Mouse (Mus musculus) layer of hippocampus, postnatal 14 days (tissue): ENCODE results near the gene Naa25. TPM values are rescaled to one million over a fixed set of nuclear protein-coding genes. Genes with fewer than 3 reads are reported as not detected.

Experiments
- total RNA-seq, 2 experiments: library from RNA; stranded (reverse); gene quantifications; 2 replicates each; pipeline ENCODE4 v1.2.3; 2021

The Naa25 gene
- total RNA-seq, 2 experiments from 2014 or later: 39.4 to 41.9 TPM

Other genes with a start within 250 kb of the Naa25 start
- gene Ptpn11, start 206.5 kb upstream of the Naa25 start, total RNA-seq: 10 to 100 TPM; 87.7 to 90.7 TPM
- 100 to 1,000 TPM; 457 to 460 TPM for gene Rpl6, start 193.5 kb upstream of the Naa25 start, total RNA-seq
- 100 to 1,000 TPM; 180 to 193 TPM for gene Hectd4, start 177.7 kb upstream of the Naa25 start, total RNA-seq
- gene Trafd1, start 12.3 kb upstream of the Naa25 start, total RNA-seq: 10 to 100 TPM; 81.9 to 84.2 TPM
- 10 to 100 TPM in 1 of 2 experiments, 1 to 10 TPM in 1; 5.7 to 11.3 TPM for gene Tmem116, start 54.0 kb downstream of the Naa25 start, total RNA-seq
- 100 to 1,000 TPM; 152 to 155 TPM for gene Erp29, start 54.6 kb downstream of the Naa25 start, total RNA-seq
- gene Adam1b, start 105.5 kb downstream of the Naa25 start, total RNA-seq: under 1 TPM in 1 of 2 experiments, not detected in 1; 0.09 TPM
- gene Adam1a, start 147.5 kb downstream of the Naa25 start, total RNA-seq: 10 to 100 TPM; 11.1 to 11.7 TPM
- gene Gm42878, start 147.5 kb downstream of the Naa25 start, total RNA-seq: not detected
- 10 to 100 TPM; 74.8 to 78.6 TPM for gene Mapkapk5, start 148.0 kb downstream of the Naa25 start, total RNA-seq
- 10 to 100 TPM; 88.3 to 96.7 TPM for gene Aldh2, start 195.9 kb downstream of the Naa25 start, total RNA-seq
- 1 to 10 TPM; 4.7 to 4.9 TPM for gene Acad12, start 221.0 kb downstream of the Naa25 start, total RNA-seq